Mouse (Mus musculus): ENCODE measurements around the gene Tmem63b. TPM values are rescaled to one million over a fixed set of nuclear protein-coding genes. Genes with fewer than 3 reads are reported as not detected.

The Tmem63b gene
- total RNA-seq, 1 experiment = 89.1 TPM

- DNase-seq (ENCODE audit: low read depth, low spot score) = no peak
- Histone ChIP-seq H3K36me3 (ENCODE audit: control insufficient read depth, insufficient read depth, low read length, poor library complexity, severe bottlenecking) (no peaks in the 10 kb centered on the region), H3K9me3 (ENCODE audit: control insufficient read depth, insufficient read depth, low read depth, low read length) (no peaks in the 10 kb centered on the region), H3K4me1 (ENCODE audit: control insufficient read depth in 2 of 2, insufficient read depth in 2 of 2, low read length in 2 of 2, poor library complexity in 1 of 2) (no peaks in the 10 kb centered on the region), H3K27ac (ENCODE audit: insufficient read depth, low read depth, low read length, poor library complexity, severe bottlenecking) (no peak overlapping the region), H3K9ac (ENCODE audit: insufficient read depth, low read depth, low read length, poor library complexity, severe bottlenecking) (no peak overlapping the region), H3K4me3 (ENCODE audit: insufficient read depth in 1 of 2, low read depth in 1 of 2, low read length in 2 of 2, poor library complexity in 1 of 2, severe bottlenecking in 1 of 2) (no peak overlapping the region)
- no peak for TF ChIP-seq ZC3H11A (IDR thresholded peaks at IDR 0.05; ENCODE audit: borderline replicate concordance, low read depth, low read length)
- TF ChIP-seq HCFC1 (IDR thresholded peaks at IDR 0.05; ENCODE audit: borderline replicate concordance, insufficient read depth, low read length) = no peak
- TF ChIP-seq ZNF384 (IDR thresholded peaks at IDR 0.05; ENCODE audit: low read depth, low read length) = no peak
- TF ChIP-seq MAFK (IDR thresholded peaks at IDR 0.05; ENCODE audit: insufficient read depth, low read depth, low read length) = no peak
- TF ChIP-seq CHD2 (IDR thresholded peaks at IDR 0.05; ENCODE audit: low read depth, low read length) = no peak
- in situ Hi-C loops (cut with MboI; ENCODE audit: low sequenced_read_pairs in 2 of 2, unreplicated experiment in 2 of 2) = no loop called here
These were observed 23.1 kb upstream of the Tmem63b start for GRCm38 (mm10) chr17:45709829-45710228.

- DNase-seq (ENCODE audit: low read depth, low spot score) = no peak
- peak overlapping the region in 1 of 2 experiments; percentile 57; a peak in 2 of 4 replicates for H3K4me3 ChIP-seq (ENCODE audit: insufficient read depth in 1 of 2, low read depth in 1 of 2, low read length in 2 of 2, poor library complexity in 1 of 2, severe bottlenecking in 1 of 2)
- no peaks in the 10 kb centered on the region for H3K36me3 ChIP-seq (ENCODE audit: control insufficient read depth, insufficient read depth, low read length, poor library complexity, severe bottlenecking)
These were observed 21.5 kb upstream of the Tmem63b start for GRCm38 (mm10) chr17:45708179-45708578.

DNA sequence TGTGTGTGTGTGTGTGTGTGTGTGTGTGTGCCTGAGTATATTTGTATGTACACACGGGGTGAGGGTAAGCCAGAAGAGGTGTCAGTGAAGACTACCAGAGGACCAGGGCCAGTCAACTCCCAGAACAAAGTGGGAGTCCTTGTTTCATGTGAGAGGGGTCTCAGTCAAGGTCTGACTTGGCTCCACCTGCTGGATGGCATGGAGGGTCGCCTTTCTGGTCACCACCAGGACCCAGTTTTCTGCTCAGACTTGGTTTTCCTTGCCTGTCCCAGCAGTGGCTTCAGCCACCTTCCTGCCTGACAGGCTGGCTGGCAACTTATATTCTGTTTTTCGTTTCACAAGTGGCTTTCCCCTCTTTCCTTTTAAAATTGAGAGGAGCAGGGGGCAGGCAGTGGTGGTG, 20.7 kb upstream of the Tmem63b start:
- Histone ChIP-seq H3K36me3 (ENCODE audit: control insufficient read depth, insufficient read depth, low read length, poor library complexity, severe bottlenecking) (no peaks in the 10 kb centered on the region), H3K9ac (ENCODE audit: insufficient read depth, low read depth, low read length, poor library complexity, severe bottlenecking) (no peak overlapping the region), H3K4me3 (ENCODE audit: insufficient read depth in 1 of 2, low read depth in 1 of 2, low read length in 2 of 2, poor library complexity in 1 of 2, severe bottlenecking in 1 of 2) (no peak overlapping the region), H3K4me1 (ENCODE audit: control insufficient read depth in 2 of 2, insufficient read depth in 2 of 2, low read length in 2 of 2, poor library complexity in 1 of 2) (peaks cover 0 to 5% of the 10 kb centered on the region in 2 experiments; a peak in 1 of 4 replicates), H3K27ac (ENCODE audit: insufficient read depth, low read depth, low read length, poor library complexity, severe bottlenecking) (no peak overlapping the region), H3K9me3 (ENCODE audit: control insufficient read depth, insufficient read depth, low read depth, low read length) (no peaks in the 10 kb centered on the region)
- no peak for DNase-seq (ENCODE audit: low read depth, low spot score)
- TF ChIP-seq MAFK (IDR thresholded peaks at IDR 0.05; ENCODE audit: insufficient read depth, low read depth, low read length) (no peak), HCFC1 (IDR thresholded peaks at IDR 0.05; ENCODE audit: borderline replicate concordance, insufficient read depth, low read length) (no peak), CHD2 (IDR thresholded peaks at IDR 0.05; ENCODE audit: low read depth, low read length) (no peak), ZC3H11A (IDR thresholded peaks at IDR 0.05; ENCODE audit: borderline replicate concordance, low read depth, low read length) (no peak), ZNF384 (IDR thresholded peaks at IDR 0.05; ENCODE audit: low read depth, low read length) (no peak)
- in situ Hi-C loops (cut with MboI; ENCODE audit: low sequenced_read_pairs in 2 of 2, unreplicated experiment in 2 of 2) = no loop called here

More at GRCm38 (mm10) chr17:45708179-45708578, 21.5 kb upstream of the Tmem63b start:
- Histone ChIP-seq H3K4me1 (ENCODE audit: control insufficient read depth in 2 of 2, insufficient read depth in 2 of 2, low read length in 2 of 2, poor library complexity in 1 of 2) (peaks cover 0 to 4% of the 10 kb centered on the region in 2 experiments; a peak in 1 of 4 replicates), H3K9me3 (ENCODE audit: control insufficient read depth, insufficient read depth, low read depth, low read length) (no peaks in the 10 kb centered on the region), H3K27ac (ENCODE audit: insufficient read depth, low read depth, low read length, poor library complexity, severe bottlenecking) (no peak overlapping the region), H3K9ac (ENCODE audit: insufficient read depth, low read depth, low read length, poor library complexity, severe bottlenecking) (no peak overlapping the region)
- no peak for TF ChIP-seq CHD2 (IDR thresholded peaks at IDR 0.05; ENCODE audit: low read depth, low read length)
- TF ChIP-seq ZC3H11A (IDR thresholded peaks at IDR 0.05; ENCODE audit: borderline replicate concordance, low read depth, low read length) = no peak
- no peak for TF ChIP-seq ZNF384 (IDR thresholded peaks at IDR 0.05; ENCODE audit: low read depth, low read length)
- TF ChIP-seq HCFC1 (IDR thresholded peaks at IDR 0.05; ENCODE audit: borderline replicate concordance, insufficient read depth, low read length) = no peak
- TF ChIP-seq MAFK (IDR thresholded peaks at IDR 0.05; ENCODE audit: insufficient read depth, low read depth, low read length) = no peak
- in situ Hi-C loops (cut with MboI; ENCODE audit: low sequenced_read_pairs in 2 of 2, unreplicated experiment in 2 of 2) = no loop called here

GRCm38 (mm10) chr17:45706796-45707195, 20.1 kb upstream of the Tmem63b start:
- no peak overlapping the region for H3K27ac ChIP-seq (ENCODE audit: insufficient read depth, low read depth, low read length, poor library complexity, severe bottlenecking)
- no peaks in the 10 kb centered on the region for H3K36me3 ChIP-seq (ENCODE audit: control insufficient read depth, insufficient read depth, low read length, poor library complexity, severe bottlenecking)
- DNase-seq (ENCODE audit: low read depth, low spot score) = no peak
- H3K9me3 ChIP-seq (ENCODE audit: control insufficient read depth, insufficient read depth, low read depth, low read length) = no peaks in the 10 kb centered on the region
- H3K4me3 ChIP-seq (ENCODE audit: insufficient read depth in 1 of 2, low read depth in 1 of 2, low read length in 2 of 2, poor library complexity in 1 of 2, severe bottlenecking in 1 of 2) = no peak overlapping the region
- TF ChIP-seq ZC3H11A (IDR thresholded peaks at IDR 0.05; ENCODE audit: borderline replicate concordance, low read depth, low read length) (no peak), CHD2 (IDR thresholded peaks at IDR 0.05; ENCODE audit: low read depth, low read length) (no peak), HCFC1 (IDR thresholded peaks at IDR 0.05; ENCODE audit: borderline replicate concordance, insufficient read depth, low read length) (no peak), MAFK (IDR thresholded peaks at IDR 0.05; ENCODE audit: insufficient read depth, low read depth, low read length) (no peak), ZNF384 (IDR thresholded peaks at IDR 0.05; ENCODE audit: low read depth, low read length) (no peak)
- no peak overlapping the region for H3K9ac ChIP-seq (ENCODE audit: insufficient read depth, low read depth, low read length, poor library complexity, severe bottlenecking)
- H3K4me1 ChIP-seq (ENCODE audit: control insufficient read depth in 2 of 2, insufficient read depth in 2 of 2, low read length in 2 of 2, poor library complexity in 1 of 2) = peaks cover 0 to 5% of the 10 kb centered on the region in 2 experiments; a peak in 1 of 4 replicates
- in situ Hi-C loops (cut with MboI; ENCODE audit: low sequenced_read_pairs in 2 of 2, unreplicated experiment in 2 of 2) = no loop called here

All from ES-E14 (cell line).